Mouse (Mus musculus) kidney, embryonic 15.5 days (tissue): ENCODE measurements at regions not wholly inside any gene's neighbourhood (a gene's known extent, or its start where the extent isn't known, plus 50 kb on each side); places are given as distances from the start of the nearest gene placed in this dataset.

ENCODE experiments used
- ATAC-seq: fragments of 200-750 bp; cut with Nextera tagmentation; replicated peaks from 2 replicates; pipeline ENCODE4 v1.8.0; 2017; ENCODE audit warnings: moderate TSS enrichment; ENCODE audit not compliant: low FRiP score
- H3K27ac ChIP-seq: fragments of 300-500 bp; sonication (generic); 2 replicates; pipeline ENCODE4 v1.5.1; 2015; ENCODE audit warnings: mild to moderate bottlenecking, inconsistent platforms
- H3K27me3 ChIP-seq: fragments of 300-500 bp; sonication (generic); 2 replicates; pipeline ENCODE4 v1.6.1; 2015; ENCODE audit warnings: inconsistent platforms
- H3K36me3 ChIP-seq: fragments of 300-500 bp; sonication (generic); 2 replicates; pipeline ENCODE4 v1.6.1; 2015; ENCODE audit warnings: inconsistent platforms
- H3K4me1 ChIP-seq: fragments of 300-500 bp; sonication (generic); 2 replicates; pipeline ENCODE4 v1.6.1; 2015; ENCODE audit warnings: inconsistent platforms
- H3K4me2 ChIP-seq: fragments of 300-500 bp; sonication (generic); 2 replicates; pipeline ENCODE4 v1.6.1; 2015; ENCODE audit warnings: moderate library complexity, mild to moderate bottlenecking, inconsistent platforms
- H3K4me3 ChIP-seq: fragments of 300-500 bp; sonication (generic); replicated peaks from 2 replicates; pipeline ENCODE4 v1.5.1; 2015; ENCODE audit warnings: mild to moderate bottlenecking, inconsistent platforms
- H3K9ac ChIP-seq: fragments of 300-500 bp; sonication (generic); 2 replicates; pipeline ENCODE4 v1.6.1; 2015; ENCODE audit warnings: mild to moderate bottlenecking, inconsistent platforms
- H3K9me3 ChIP-seq: fragments of 300-500 bp; sonication (generic); replicated peaks from 2 replicates; pipeline ENCODE4 v1.6.1; 2016; ENCODE audit warnings: inconsistent platforms
- WGBS: fragments of 180-500 bp; shearing (Covaris S2); methylation state at CpG from one replicate; pipeline ENCODE4 v1.1.7; 2015; ENCODE audit warnings: mixed read lengths; 5-methylcytosine and 5-hydroxymethylcytosine counted together

DNA sequence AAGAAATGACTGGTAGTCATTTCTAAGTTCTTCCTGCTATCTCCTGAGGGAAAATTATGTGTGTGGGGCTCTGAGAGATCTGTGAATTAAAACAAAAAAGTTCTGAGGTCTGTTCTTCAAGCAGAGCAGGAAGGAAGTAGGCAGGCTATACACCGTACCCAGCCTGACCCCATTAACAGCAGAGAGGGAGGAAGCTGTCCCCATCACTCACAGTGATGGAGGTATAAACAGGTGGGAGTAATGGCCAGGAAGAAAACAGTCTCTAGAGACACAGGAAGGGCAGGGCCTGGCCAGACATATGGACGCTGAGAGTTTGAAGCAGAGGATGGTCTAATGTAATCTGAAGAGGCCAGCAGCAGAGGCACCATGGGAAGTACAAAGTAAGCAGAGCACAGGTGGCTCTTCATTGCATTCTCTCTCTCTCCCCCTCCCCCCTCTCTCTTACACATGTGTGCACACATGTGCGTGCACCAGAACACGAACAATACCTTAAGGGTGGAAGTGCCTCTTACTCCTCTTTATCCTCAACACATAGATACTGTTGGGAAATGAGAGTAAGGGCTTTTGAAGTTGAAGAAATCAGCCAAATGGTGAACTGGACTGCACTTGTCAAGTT lies 367.7 kb upstream of the Kif2a start:
- Histone ChIP-seq H3K9me3 (no peaks in the 10 kb centered on the region), H3K27me3 (no peaks in the 10 kb centered on the region), H3K4me3 (no peak overlapping the region), H3K9ac (no peak overlapping the region), H3K36me3 (no peaks in the 10 kb centered on the region), H3K4me2 (no peak overlapping the region), H3K27ac (no peak overlapping the region), H3K4me1 (no peaks in the 10 kb centered on the region)
- ATAC-seq = no peak
- 48% methylated on average over 4 of the region's 4 CpGs for WGBS

GRCm38 (mm10) chr13:107389074-107389473 lies 367.1 kb upstream of the Kif2a start:
- no peak for ATAC-seq
- Histone ChIP-seq H3K27me3 (no peaks in the 10 kb centered on the region), H3K9ac (no peak overlapping the region), H3K27ac (no peak overlapping the region), H3K9me3 (no peaks in the 10 kb centered on the region), H3K4me1 (no peaks in the 10 kb centered on the region), H3K36me3 (no peaks in the 10 kb centered on the region), H3K4me3 (no peak overlapping the region), H3K4me2 (no peak overlapping the region)
- 71% methylated on average over 3 of the region's 3 CpGs for WGBS

GRCm38 (mm10) chr13:107378076-107378475 lies 356.1 kb upstream of the Kif2a start:
- no peak overlapping the region for H3K9ac ChIP-seq
- 72% methylated on average over 1 of the region's 1 CpGs for WGBS
- ATAC-seq = no peak
- no peaks in the 10 kb centered on the region for H3K36me3 ChIP-seq
- H3K4me1 ChIP-seq = no peaks in the 10 kb centered on the region
- no peaks in the 10 kb centered on the region for H3K9me3 ChIP-seq
- H3K27me3 ChIP-seq = no peaks in the 10 kb centered on the region
- no peak overlapping the region for H3K4me3 ChIP-seq
- H3K4me2 ChIP-seq = no peak overlapping the region
- H3K27ac ChIP-seq = no peak overlapping the region

DNA sequence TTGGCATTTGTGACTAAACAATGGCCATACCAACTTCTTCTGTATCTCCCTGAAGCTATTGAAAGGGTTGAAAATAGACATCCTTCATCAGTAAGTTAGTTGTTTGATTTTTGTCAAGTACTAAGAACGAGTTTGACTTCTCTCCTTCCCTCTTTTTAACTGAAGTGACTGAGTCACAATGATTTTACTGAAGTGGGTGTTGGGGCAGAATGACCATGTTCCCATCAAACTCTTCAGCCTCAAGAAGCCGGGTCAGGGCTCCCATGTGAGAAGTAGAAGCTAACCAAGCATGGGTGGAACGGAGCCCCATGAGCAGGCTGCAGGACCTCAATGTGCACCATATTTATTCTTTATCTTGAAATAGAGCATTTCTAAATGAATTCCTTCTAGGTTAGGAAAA lies 350.7 kb upstream of the Kif2a start:
- no peak overlapping the region for H3K4me2 ChIP-seq
- H3K27me3 ChIP-seq = no peaks in the 10 kb centered on the region
- 88% methylated on average over 3 of the region's 3 CpGs for WGBS
- no peak overlapping the region for H3K9ac ChIP-seq
- H3K36me3 ChIP-seq = no peaks in the 10 kb centered on the region
- no peak overlapping the region for H3K27ac ChIP-seq
- no peak for ATAC-seq
- no peaks in the 10 kb centered on the region for H3K4me1 ChIP-seq
- no peak overlapping the region for H3K4me3 ChIP-seq
- no peaks in the 10 kb centered on the region for H3K9me3 ChIP-seq

GRCm38 (mm10) chr13:107371616-107372582 lies 350.0 kb upstream of the Kif2a start:
- WGBS = 42% methylated on average over 17 of the region's 17 CpGs
- H3K9ac ChIP-seq = no peak overlapping the region
- H3K27ac ChIP-seq = no peak overlapping the region
- peak overlapping the region; percentile 35 for H3K4me2 ChIP-seq
- 0 out of 2 replicates have a peak, but pooled peaks have one; percentile 36 for ATAC-seq
- no peak overlapping the region for H3K4me3 ChIP-seq
- H3K36me3 ChIP-seq = no peaks in the 10 kb centered on the region
- no peaks in the 10 kb centered on the region for H3K27me3 ChIP-seq
- H3K4me1 ChIP-seq = no peaks in the 10 kb centered on the region
- no peaks in the 10 kb centered on the region for H3K9me3 ChIP-seq

DNA sequence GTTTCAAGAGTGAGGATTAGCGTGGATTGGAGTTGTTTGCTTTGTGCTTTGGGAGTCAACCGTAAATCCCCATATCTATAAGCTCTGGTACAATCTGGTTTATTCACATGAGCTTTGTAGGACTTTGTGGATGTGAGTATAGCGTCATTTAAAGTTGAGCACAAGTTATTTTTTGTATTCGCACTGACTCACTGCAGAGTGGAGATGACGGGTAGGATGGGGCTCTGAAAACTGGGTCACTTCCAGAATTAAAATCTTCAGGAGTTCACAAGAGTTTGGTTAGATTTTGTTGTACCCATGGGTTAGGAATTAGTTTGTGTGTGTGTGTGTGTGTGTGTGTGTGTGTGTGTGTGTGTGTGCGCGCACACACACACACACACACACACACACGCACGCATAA lies 345.7 kb upstream of the Kif2a start:
- Histone ChIP-seq H3K9me3 (no peaks in the 10 kb centered on the region), H3K4me2 (no peak overlapping the region), H3K4me3 (no peak overlapping the region), H3K9ac (no peak overlapping the region), H3K36me3 (no peaks in the 10 kb centered on the region), H3K4me1 (no peaks in the 10 kb centered on the region), H3K27ac (no peak overlapping the region), H3K27me3 (no peaks in the 10 kb centered on the region)
- no peak for ATAC-seq
- 90% methylated on average over 9 of the region's 9 CpGs for WGBS

DNA sequence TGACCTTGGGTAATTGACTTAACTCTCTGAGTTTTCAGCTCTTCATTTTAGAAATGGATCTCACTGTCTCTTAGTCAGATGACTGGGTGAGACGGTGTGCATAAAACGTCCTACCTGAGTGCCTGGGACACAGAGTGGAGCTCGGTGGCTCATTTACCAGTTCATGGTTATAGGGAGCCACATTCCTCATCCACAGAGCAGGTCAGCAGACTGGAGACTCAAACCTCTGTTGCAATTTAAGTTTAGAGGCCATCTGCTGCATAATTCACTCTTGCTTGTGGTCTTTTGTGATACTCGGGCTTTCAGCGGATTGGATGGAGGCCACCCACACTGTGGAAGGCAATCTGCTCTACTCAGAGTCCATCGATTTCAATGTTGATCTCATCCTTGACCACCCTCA lies 343.8 kb upstream of the Kif2a start:
- H3K27me3 ChIP-seq = no peaks in the 10 kb centered on the region
- H3K36me3 ChIP-seq = no peaks in the 10 kb centered on the region
- H3K4me3 ChIP-seq = no peak overlapping the region
- ATAC-seq = no peak
- H3K27ac ChIP-seq = no peak overlapping the region
- no peaks in the 10 kb centered on the region for H3K9me3 ChIP-seq
- H3K4me2 ChIP-seq = no peak overlapping the region
- 82% methylated on average over 6 of the region's 6 CpGs for WGBS
- no peaks in the 10 kb centered on the region for H3K4me1 ChIP-seq
- no peak overlapping the region for H3K9ac ChIP-seq

GRCm38 (mm10) chr13:107365241-107365640 lies 343.3 kb upstream of the Kif2a start:
- H3K36me3 ChIP-seq = no peaks in the 10 kb centered on the region
- 84% methylated on average over 7 of the region's 7 CpGs for WGBS
- H3K4me1 ChIP-seq = no peaks in the 10 kb centered on the region
- no peak overlapping the region for H3K4me2 ChIP-seq
- H3K9ac ChIP-seq = no peak overlapping the region
- ATAC-seq = no peak
- no peak overlapping the region for H3K27ac ChIP-seq
- H3K27me3 ChIP-seq = no peaks in the 10 kb centered on the region
- H3K9me3 ChIP-seq = no peaks in the 10 kb centered on the region
- H3K4me3 ChIP-seq = no peak overlapping the region

GRCm38 (mm10) chr13:107362806-107363687 lies 341.1 kb upstream of the Kif2a start:
- no peak overlapping the region for H3K9ac ChIP-seq
- no peaks in the 10 kb centered on the region for H3K4me1 ChIP-seq
- no peak overlapping the region for H3K27ac ChIP-seq
- no peaks in the 10 kb centered on the region for H3K36me3 ChIP-seq
- no peak overlapping the region for H3K4me3 ChIP-seq
- WGBS = 79% methylated on average over 8 of the region's 8 CpGs
- no peaks in the 10 kb centered on the region for H3K27me3 ChIP-seq
- no peak for ATAC-seq
- H3K4me2 ChIP-seq = no peak overlapping the region
- H3K9me3 ChIP-seq = no peaks in the 10 kb centered on the region

GRCm38 (mm10) chr13:107340802-107341364 lies 319.0 kb upstream of the Kif2a start:
- no peaks in the 10 kb centered on the region for H3K36me3 ChIP-seq
- H3K4me2 ChIP-seq = no peak overlapping the region
- H3K27ac ChIP-seq = no peak overlapping the region
- H3K27me3 ChIP-seq = no peaks in the 10 kb centered on the region
- WGBS = 87% methylated on average over 11 of the region's 11 CpGs
- no peaks in the 10 kb centered on the region; the same call in 1 of the 2 replicates for H3K4me1 ChIP-seq
- no peak overlapping the region for H3K4me3 ChIP-seq
- H3K9ac ChIP-seq = no peak overlapping the region
- no peaks in the 10 kb centered on the region for H3K9me3 ChIP-seq
- no peak for ATAC-seq

GRCm38 (mm10) chr13:107338111-107338510 lies 316.2 kb upstream of the Kif2a start:
- Histone ChIP-seq H3K4me2 (no peak overlapping the region), H3K9me3 (no peaks in the 10 kb centered on the region), H3K36me3 (no peaks in the 10 kb centered on the region), H3K9ac (no peak overlapping the region), H3K27me3 (no peaks in the 10 kb centered on the region), H3K4me1 (no peaks in the 10 kb centered on the region; the same call in 1 of the 2 replicates), H3K27ac (no peak overlapping the region), H3K4me3 (no peak overlapping the region)
- ATAC-seq = no peak
- 67% methylated on average over 12 of the region's 12 CpGs for WGBS
